Mouse (Mus musculus): ENCODE results near the gene Epo.

Gene Epo

GRCm38 (mm10) chr5:137476964-137477363, 56.1 kb downstream of the Epo start, which contains the start of gene Zan:
Zan (minus strand) TSS chr5:137477064.
- DNase-seq (ENCODE audit: low read depth, low spot score), result no peak

GRCm38 (mm10) chr5:137474351-137474750, 58.7 kb downstream of the Epo start:
- no peak for DNase-seq (ENCODE audit: low read depth, low spot score)

GRCm38 (mm10) chr5:137472252-137472904, 60.7 kb downstream of the Epo start:
- DNase-seq (ENCODE audit: low read depth, low spot score), result no peak

GRCm38 (mm10) chr5:137466946-137467345, 66.1 kb downstream of the Epo start:
- no peak for DNase-seq (ENCODE audit: low read depth, low spot score)

- DNase-seq (ENCODE audit: low read depth, low spot score), result no peak
These were observed 68.0 kb downstream of the Epo start for GRCm38 (mm10) chr5:137465049-137465448.

- DNase-seq (ENCODE audit: low read depth, low spot score), result no peak
These were observed 77.0 kb downstream of the Epo start for GRCm38 (mm10) chr5:137455866-137456591.

GRCm38 (mm10) chr5:137455206-137455605, 77.8 kb downstream of the Epo start:
- DNase-seq (ENCODE audit: low read depth, low spot score), result no peak

- DNase-seq (ENCODE audit: low read depth, low spot score), result no peak
These were observed 87.5 kb downstream of the Epo start for GRCm38 (mm10) chr5:137445536-137445935.

- DNase-seq (ENCODE audit: low read depth, low spot score), result no peak
These were observed 92.7 kb downstream of the Epo start for GRCm38 (mm10) chr5:137440216-137440855.

GRCm38 (mm10) chr5:137433889-137434288, 99.2 kb downstream of the Epo start:
- no peak for DNase-seq (ENCODE audit: low read depth, low spot score)

Measured in forelimb bud, embryonic 11.5 days (tissue).